Mouse (Mus musculus): Measurements from ENCODE around the gene Plagl2. TPM values are rescaled to one million over a fixed set of nuclear protein-coding genes. Genes with fewer than 3 reads are reported as not detected.
"Not testable (repeated sequence)": the region's sequence is repeated elsewhere in the genome, so short reads cannot be mapped to it uniquely, and the experiment has no call there.

Gene Plagl2
- polyA plus RNA-seq (2015; fragmentation: Nextera tagmentation; extraction: Ambion mirVana) = 10.1 and 10.8 TPM in 2 replicates

DNA sequence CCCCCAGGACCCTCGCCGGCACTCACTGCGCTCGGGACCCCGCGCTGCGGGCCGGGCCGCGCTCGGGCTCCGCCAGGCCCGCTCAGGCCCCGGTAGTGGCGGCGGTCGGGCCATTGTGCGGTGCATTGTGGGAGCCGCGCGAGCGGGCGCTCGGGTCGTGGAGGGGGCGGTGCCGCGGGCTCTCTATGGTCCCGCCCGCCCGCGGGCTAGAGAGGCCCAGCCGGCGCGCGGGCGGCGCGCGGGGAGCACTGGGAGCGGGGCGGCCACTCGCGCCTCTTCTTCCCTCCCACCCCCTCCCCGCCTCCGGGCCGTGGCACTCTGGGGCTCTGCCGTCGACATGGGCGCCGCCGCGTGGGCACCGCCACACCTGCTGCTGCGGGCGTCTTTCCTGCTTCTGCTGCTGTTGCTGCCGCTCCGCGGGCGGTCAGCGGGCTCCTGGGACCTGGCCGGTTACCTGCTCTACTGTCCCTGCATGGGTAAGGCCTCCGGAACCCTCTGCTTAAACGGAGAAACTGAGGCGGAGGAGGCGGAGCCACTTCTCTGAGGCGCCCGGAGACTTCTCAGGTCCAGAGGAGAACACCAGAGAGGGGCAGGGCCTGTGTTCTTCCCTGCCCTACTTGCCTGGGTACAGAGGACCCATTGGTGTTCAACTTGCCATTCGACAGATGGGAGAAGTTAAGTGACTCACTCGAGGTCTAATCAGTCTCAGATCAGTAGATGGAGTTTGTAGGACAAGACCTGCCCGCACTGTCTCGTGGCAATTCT is at the start of gene Plagl2, which contains the start of gene Pofut1:
TSS of gene Plagl2 (minus strand) at position 177 of the 765 bp plus-strand sequence.
TSS of gene Pofut1 (plus strand) at position 284 of the 765 bp plus-strand sequence.
- ATAC-seq = peak; percentile 97
- Histone ChIP-seq H3K4me1 (replicated peaks) (peaks cover 60% of the 10 kb centered on the region), H3K4me3 (replicated peaks) (peak within 1 kb of the TSS; percentile 97), H3K4me2 (replicated peaks) (peak within 1 kb of the TSS; percentile 94), H3K27ac (peak within 1 kb of the TSS; percentile 89), H3K9ac (replicated peaks) (peak within 1 kb of the TSS; percentile 99), H3K27me3 (no peaks in the 10 kb centered on the region), H3K9me3 (no peaks in the 10 kb centered on the region), H3K36me3 (peaks cover 16% of the 10 kb centered on the region; the same call in 1 of the 2 replicates)
- WGBS = under 1% methylated on average over 55 of the region's 72 CpGs

DNA sequence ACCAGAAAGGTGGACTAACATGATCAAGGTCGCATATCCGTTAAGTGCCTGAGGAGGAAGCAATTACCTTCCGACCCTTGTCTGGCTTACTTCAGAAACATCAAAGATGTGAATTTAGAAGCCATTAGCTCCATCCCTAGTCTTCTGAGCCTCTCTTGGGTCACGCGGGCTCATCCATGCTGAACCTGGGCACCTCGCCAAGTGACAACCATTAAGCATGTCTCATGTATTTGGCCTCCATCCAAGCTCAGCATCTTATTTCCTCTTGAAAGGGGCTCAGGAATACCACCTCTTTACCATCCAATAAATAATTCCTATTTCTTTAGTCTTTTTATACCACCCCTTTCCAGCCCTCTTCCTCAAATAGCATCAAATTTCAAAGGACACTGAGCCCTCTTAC is 46.6 kb upstream of the Plagl2 start:
- Histone ChIP-seq H3K9ac (replicated peaks) (no peak overlapping the region), H3K9me3 (no peaks in the 10 kb centered on the region), H3K4me2 (replicated peaks) (no peak overlapping the region), H3K27ac (no peak overlapping the region), H3K27me3 (peaks cover 2% of the 10 kb centered on the region; the same call in 1 of the 2 replicates), H3K4me3 (replicated peaks) (no peak overlapping the region), H3K36me3 (no peaks in the 10 kb centered on the region), H3K4me1 (replicated peaks) (peaks cover 25% of the 10 kb centered on the region)
- no peak for ATAC-seq
- WGBS = 58% methylated on average over 6 of the region's 6 CpGs

DNA sequence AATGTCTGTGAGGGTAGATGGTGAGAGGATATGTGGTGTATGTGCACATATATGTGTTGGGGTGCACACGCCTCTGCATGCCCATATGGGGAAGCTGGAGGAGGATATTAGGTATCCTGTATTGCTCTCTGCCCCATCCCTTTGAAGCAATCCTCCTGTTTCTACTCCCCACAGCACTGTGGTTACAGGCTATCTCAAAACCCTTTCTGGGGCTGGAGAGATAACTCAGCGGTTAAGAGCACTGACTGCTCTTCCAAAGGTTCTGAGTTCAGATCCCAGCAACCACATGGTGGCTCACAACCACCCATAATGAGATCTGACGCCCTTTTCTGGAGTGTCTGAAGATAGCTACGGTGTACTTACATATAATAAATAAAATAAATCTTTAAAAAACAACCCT is 45.3 kb upstream of the Plagl2 start:
- H3K4me1 ChIP-seq (replicated peaks) = peaks cover 12% of the 10 kb centered on the region
- no peak for ATAC-seq
- H3K27ac ChIP-seq = no peak overlapping the region
- no peak overlapping the region for H3K4me2 ChIP-seq (replicated peaks)
- no peak overlapping the region for H3K4me3 ChIP-seq (replicated peaks)
- H3K9me3 ChIP-seq = no peaks in the 10 kb centered on the region
- no peak overlapping the region for H3K9ac ChIP-seq (replicated peaks)
- H3K27me3 ChIP-seq = peaks cover 2% of the 10 kb centered on the region; the same call in 1 of the 2 replicates
- 84% methylated on average over 4 of the region's 4 CpGs for WGBS
- H3K36me3 ChIP-seq = no peaks in the 10 kb centered on the region

DNA sequence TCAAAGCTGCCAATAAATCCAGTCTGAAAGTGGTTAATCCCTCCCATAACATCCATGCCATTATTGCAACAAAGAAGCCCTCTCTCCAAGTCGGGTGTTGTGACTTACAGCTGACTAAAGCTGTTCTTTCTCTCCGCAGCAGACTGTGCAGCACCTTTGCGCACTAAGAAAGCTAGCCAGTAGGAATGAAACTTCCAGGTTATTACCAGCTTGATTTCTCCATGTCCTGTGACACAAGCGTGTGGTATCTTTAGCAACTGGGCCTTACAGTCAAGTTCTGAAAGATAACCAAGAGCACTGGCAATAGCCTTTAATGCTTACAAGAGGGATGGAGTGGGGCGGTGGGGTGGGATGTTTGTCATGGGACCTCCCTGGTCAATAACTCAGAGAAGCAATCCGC is 42.7 kb upstream of the Plagl2 start:
- H3K9me3 ChIP-seq = no peaks in the 10 kb centered on the region
- no peaks in the 10 kb centered on the region for H3K36me3 ChIP-seq
- no peak overlapping the region for H3K4me2 ChIP-seq (replicated peaks)
- no peak overlapping the region for H3K9ac ChIP-seq (replicated peaks)
- H3K4me3 ChIP-seq (replicated peaks) = no peak overlapping the region
- 0 out of 2 replicates have a peak, but pooled peaks cover 7% of the 10 kb centered on the region for H3K4me1 ChIP-seq (replicated peaks)
- WGBS = 87% methylated on average over 6 of the region's 6 CpGs
- no peak overlapping the region for H3K27ac ChIP-seq
- no peak for ATAC-seq
- peaks cover 2% of the 10 kb centered on the region; the same call in 1 of the 2 replicates for H3K27me3 ChIP-seq

DNA sequence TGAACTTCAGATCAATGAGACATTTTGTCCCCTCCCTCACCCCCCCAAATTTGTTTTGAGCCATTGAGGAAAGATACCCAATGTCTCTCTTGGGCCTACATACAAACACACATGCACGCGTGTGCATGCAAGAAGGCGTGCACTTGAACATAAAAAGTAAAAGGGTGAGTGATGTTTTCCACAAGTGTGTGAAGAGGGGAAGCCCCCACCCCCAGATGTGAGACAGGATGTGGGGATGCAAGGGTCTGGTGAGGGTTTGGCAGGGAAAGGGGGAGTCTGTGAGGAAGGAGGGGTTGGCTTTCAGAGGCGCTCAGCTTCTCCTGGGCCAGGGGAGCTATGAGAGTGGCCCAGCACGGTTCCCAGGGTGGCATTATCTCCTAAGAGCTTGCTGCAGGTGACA is 37.1 kb upstream of the Plagl2 start:
- Histone ChIP-seq H3K27me3 (peaks cover 2% of the 10 kb centered on the region; the same call in 1 of the 2 replicates), H3K4me1 (replicated peaks) (no peaks in the 10 kb centered on the region), H3K9me3 (no peaks in the 10 kb centered on the region), H3K27ac (no peak overlapping the region), H3K4me2 (replicated peaks) (no peak overlapping the region), H3K9ac (replicated peaks) (no peak overlapping the region), H3K4me3 (replicated peaks) (no peak overlapping the region), H3K36me3 (no peaks in the 10 kb centered on the region)
- no peak for ATAC-seq
- 82% methylated on average over 5 of the region's 5 CpGs for WGBS

DNA sequence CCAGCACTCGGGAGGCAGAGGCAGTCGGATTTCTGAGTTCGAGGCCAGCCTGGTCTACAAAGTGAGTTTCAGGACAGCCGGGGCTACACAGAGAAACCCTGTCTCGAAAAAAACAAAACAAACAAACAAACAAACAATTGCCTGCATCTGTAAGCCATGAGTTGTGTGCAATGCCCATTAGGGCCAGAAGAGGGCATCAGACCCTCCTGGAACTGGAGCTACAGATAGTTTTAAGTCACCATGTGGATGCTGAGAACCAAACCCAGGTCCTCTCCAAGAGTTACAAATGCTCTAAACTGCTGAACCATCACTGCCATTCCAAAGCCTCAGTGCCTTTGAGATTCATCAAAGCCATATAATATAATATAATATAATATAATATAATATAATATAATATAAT is 35.6 kb upstream of the Plagl2 start:
- H3K4me2 ChIP-seq (replicated peaks); H3K9ac ChIP-seq (replicated peaks); H3K4me3 ChIP-seq (replicated peaks); H3K27me3 ChIP-seq; H3K36me3 ChIP-seq; H3K9me3 ChIP-seq; H3K4me1 ChIP-seq (replicated peaks); H3K27ac ChIP-seq; ATAC-seq: not testable (repeated sequence)
- 95% methylated on average over 5 of the region's 5 CpGs for WGBS

DNA sequence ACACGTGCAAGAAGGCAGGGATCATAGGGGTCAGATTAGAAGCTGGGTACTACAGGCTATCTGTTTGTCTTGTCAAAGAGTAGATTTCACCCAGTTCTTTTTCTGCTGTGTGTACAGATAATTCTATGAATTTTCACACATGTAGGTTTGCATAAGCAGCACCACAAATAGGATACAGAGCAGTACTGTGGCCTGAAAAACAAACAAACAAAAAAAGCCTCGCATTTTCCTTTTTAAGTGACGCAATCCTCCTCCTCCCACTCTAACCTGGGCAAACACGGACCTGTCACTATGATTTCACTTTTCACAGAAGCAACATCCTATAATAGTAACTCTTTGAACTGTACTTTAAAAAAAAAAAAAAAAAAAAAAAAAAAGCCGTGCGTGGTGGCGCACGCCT is 35.2 kb upstream of the Plagl2 start:
- ATAC-seq = no peak
- H3K4me2 ChIP-seq (replicated peaks) = no peak overlapping the region
- no peak overlapping the region for H3K27ac ChIP-seq
- no peaks in the 10 kb centered on the region for H3K9me3 ChIP-seq
- H3K4me1 ChIP-seq (replicated peaks) = no peaks in the 10 kb centered on the region
- H3K36me3 ChIP-seq = no peaks in the 10 kb centered on the region
- H3K27me3 ChIP-seq = no peaks in the 10 kb centered on the region
- H3K9ac ChIP-seq (replicated peaks) = no peak overlapping the region
- H3K4me3 ChIP-seq (replicated peaks) = no peak overlapping the region
- 93% methylated on average over 8 of the region's 8 CpGs for WGBS

DNA sequence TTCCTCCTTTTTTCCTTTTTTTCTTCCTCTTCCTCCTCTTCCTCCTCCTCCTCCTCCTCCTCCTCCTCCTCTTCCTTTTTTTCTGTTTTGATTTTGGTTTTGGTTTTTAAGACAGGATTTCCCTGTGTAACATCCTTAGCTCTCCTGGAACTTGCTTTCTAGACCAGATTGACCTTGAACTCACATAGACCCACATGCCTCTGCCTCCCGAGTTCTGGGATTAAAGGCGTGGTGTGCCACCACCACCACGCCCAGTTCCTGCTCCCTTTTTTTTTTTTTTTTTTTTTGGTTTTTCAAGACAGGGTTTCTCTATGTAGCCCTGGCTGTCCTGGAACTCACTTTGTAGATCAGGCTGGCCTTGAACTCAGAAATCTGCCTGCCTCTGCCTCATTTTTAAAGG is 34.4 kb upstream of the Plagl2 start:
- ATAC-seq = not testable (repeated sequence)

DNA sequence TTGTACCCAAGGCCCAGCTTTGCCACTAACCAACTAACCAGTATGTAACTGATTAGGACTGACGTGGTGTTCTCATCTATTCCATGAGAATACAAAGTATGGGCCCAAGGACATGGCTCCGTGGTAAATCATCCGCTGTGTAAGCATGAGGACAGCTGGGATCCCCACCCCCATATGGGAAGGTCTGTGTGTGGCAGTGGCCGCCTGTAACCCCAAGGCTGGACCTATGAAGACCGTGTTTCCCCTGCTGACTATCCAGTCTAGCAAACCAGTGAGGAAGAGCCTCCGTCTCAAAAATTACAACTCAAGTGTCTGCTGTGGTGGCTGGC is 33.7 kb upstream of the Plagl2 start:
- Histone ChIP-seq H3K9me3 (no peaks in the 10 kb centered on the region), H3K4me1 (replicated peaks) (no peaks in the 10 kb centered on the region), H3K27ac (no peak overlapping the region), H3K27me3 (no peaks in the 10 kb centered on the region), H3K9ac (replicated peaks) (no peak overlapping the region), H3K36me3 (no peaks in the 10 kb centered on the region; the same call in 1 of the 2 replicates), H3K4me3 (replicated peaks) (no peak overlapping the region), H3K4me2 (replicated peaks) (no peak overlapping the region)
- ATAC-seq = no peak
- WGBS = 83% methylated on average over 6 of the region's 6 CpGs

More for the DNA sequence above, 34.4 kb upstream of the Plagl2 start:
- not testable (repeated sequence) for H3K4me3 ChIP-seq (replicated peaks); H3K27me3 ChIP-seq; H3K27ac ChIP-seq; H3K4me2 ChIP-seq (replicated peaks); H3K36me3 ChIP-seq; H3K4me1 ChIP-seq (replicated peaks); H3K9me3 ChIP-seq; H3K9ac ChIP-seq (replicated peaks)
- 88% methylated on average over 3 of the region's 3 CpGs for WGBS

DNA sequence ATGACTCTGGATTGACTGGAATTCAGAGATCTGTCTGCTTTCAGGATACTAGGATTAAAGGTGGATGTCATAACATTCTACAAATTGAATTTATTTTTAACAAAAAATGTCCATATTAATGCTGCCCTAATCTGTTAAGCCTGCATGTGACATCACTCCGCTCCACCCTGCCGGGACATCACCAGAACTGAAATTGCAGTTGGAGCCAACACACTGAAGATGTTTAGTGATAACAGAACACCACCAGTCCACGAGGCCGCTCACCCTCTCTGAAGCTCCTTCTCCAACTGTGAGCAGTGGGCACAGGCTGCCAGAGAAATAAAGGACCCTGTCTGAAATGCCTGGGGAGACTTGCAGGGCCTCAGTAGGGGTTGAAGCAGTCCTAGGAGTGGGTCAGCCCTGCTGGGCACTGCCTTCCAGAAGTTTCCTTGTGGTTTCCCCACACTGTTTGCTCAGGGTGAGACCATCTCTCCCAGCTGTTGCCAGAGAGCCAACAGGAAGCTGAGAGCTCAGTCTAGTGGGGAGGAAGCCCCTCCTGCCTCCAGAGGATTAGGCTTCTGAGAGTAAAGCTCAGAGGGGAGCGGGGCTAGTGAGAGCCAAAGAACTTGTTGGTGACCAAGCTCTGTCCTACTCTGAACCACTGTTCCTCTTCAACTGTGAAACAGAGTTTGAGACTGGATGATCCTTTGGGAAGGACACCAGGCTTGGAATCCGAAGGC is 33.1 kb upstream of the Plagl2 start:
- not testable (repeated sequence) for H3K9ac ChIP-seq (replicated peaks); H3K36me3 ChIP-seq; H3K9me3 ChIP-seq; H3K4me1 ChIP-seq (replicated peaks); H3K27ac ChIP-seq; H3K4me2 ChIP-seq (replicated peaks); H3K27me3 ChIP-seq; ATAC-seq; H3K4me3 ChIP-seq (replicated peaks)
- WGBS = 69% methylated on average over 6 of the region's 6 CpGs

DNA sequence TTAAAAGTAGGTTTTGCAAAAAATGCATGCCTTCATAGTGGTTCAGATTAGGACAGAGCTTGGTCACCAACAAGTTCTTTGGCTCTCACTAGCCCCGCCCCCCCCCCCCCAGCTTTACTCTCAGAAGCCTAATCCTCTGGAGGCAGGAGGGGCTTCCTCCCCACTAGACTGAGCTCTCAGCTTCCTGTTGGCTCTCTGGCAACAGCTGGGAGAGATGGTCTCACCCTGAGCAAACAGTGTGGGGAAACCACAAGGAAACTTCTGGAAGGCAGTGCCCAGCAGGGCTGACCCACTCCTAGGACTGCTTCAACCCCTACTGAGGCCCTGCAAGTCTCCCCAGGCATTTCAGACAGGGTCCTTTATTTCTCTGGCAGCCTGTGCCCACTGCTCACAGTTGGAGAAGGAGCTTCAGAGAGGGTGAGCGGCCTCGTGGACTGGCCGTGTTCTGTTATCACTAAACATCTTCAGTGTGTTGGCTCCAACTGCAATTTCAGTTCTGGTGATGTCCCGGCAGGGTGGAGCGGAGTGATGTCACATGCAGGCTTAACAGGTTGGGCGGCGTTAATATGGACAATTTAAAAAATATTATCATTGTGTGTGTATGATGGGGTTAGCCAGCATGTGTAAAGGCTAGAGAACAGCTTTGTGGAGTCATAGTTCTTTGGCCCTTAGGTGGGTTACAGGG is 29.1 kb upstream of the Plagl2 start:
- peaks cover 23% of the 10 kb centered on the region for H3K36me3 ChIP-seq
- H3K9ac ChIP-seq (replicated peaks); H3K9me3 ChIP-seq; H3K4me2 ChIP-seq (replicated peaks); H3K4me1 ChIP-seq (replicated peaks); ATAC-seq; H3K27ac ChIP-seq; H3K27me3 ChIP-seq; H3K4me3 ChIP-seq (replicated peaks): not testable (repeated sequence)
- 69% methylated on average over 8 of the region's 8 CpGs for WGBS

DNA sequence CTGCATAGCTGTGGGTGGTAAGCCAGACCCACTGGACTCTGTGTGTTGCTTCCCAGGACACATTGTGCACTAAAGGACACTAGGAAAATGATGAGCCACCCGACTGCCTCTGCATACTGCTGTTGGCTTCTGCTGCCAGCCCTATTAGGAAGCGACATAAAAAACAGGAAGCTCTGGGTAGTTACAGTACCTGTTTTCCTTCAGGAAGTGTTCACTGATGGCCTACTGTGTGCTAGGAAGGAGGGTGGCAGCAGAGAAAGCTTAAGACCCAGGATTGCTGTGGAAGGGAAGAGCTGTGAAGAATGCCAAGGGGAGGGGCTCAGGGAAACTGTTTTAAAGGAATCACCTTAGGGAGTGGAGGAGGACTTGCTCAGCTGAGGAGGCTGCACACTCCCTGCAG is 26.1 kb upstream of the Plagl2 start:
- Histone ChIP-seq H3K36me3 (peaks cover 51% of the 10 kb centered on the region), H3K27ac (no peak overlapping the region), H3K4me2 (replicated peaks) (no peak overlapping the region), H3K9ac (replicated peaks) (no peak overlapping the region), H3K4me3 (replicated peaks) (no peak overlapping the region), H3K9me3 (no peaks in the 10 kb centered on the region), H3K27me3 (no peaks in the 10 kb centered on the region), H3K4me1 (replicated peaks) (no peaks in the 10 kb centered on the region; the same call in 1 of the 2 replicates)
- no peak for ATAC-seq
- 88% methylated on average over 2 of the region's 2 CpGs for WGBS
